Mouse (Mus musculus) forebrain, embryonic 12.5 days (tissue): ENCODE results near the gene Arhgap6. TPM values are rescaled to one million over a fixed set of nuclear protein-coding genes. Genes with fewer than 3 reads are reported as not detected.
A peak's percentile ranks its signal among the peaks of the same experiment; 100 is the strongest.

ENCODE experiments used
- ATAC-seq: fragments of 200-750 bp; cut with Nextera tagmentation; 2 replicates; pipeline ENCODE4 v1.8.0; 2017; ENCODE audit warnings: moderate TSS enrichment; ENCODE audit not compliant: low FRiP score
- H3K27ac ChIP-seq: fragments of 300-500 bp; sonication (generic); 2 replicates; pipeline ENCODE4 v1.5.1; 2016; ENCODE audit warnings: mild to moderate bottlenecking
- H3K27me3 ChIP-seq: fragments of 300-500 bp; sonication (generic); 2 replicates; pipeline ENCODE4 v1.6.1; 2016; ENCODE audit warnings: mild to moderate bottlenecking
- H3K36me3 ChIP-seq: fragments of 300-500 bp; sonication (generic); replicated peaks from 2 replicates; pipeline ENCODE4 v1.6.1; 2016; ENCODE audit warnings: mild to moderate bottlenecking
- H3K4me1 ChIP-seq: fragments of 300-500 bp; sonication (generic); 2 replicates; pipeline ENCODE4 v1.6.1; 2016
- H3K4me2 ChIP-seq: fragments of 300-500 bp; sonication (generic); 2 replicates; pipeline ENCODE4 v1.6.1; 2016; ENCODE audit warnings: mild to moderate bottlenecking, moderate library complexity
- H3K4me3 ChIP-seq: fragments of 300-500 bp; sonication (generic); replicated peaks from 2 replicates; pipeline ENCODE4 v1.5.1; 2016; ENCODE audit warnings: mild to moderate bottlenecking
- H3K9ac ChIP-seq: fragments of 300-500 bp; sonication (generic); 2 replicates; pipeline ENCODE4 v1.6.1; 2016; ENCODE audit warnings: mild to moderate bottlenecking
- H3K9me3 ChIP-seq: fragments of 300-500 bp; sonication (generic); 2 replicates; pipeline ENCODE4 v1.6.1; 2016
- WGBS: fragments of 180-500 bp; shearing (Covaris S2); methylation state at CpG from one replicate; pipeline ENCODE4 v1.1.7; 2016; 5-methylcytosine and 5-hydroxymethylcytosine counted together
- polyA plus RNA-seq: library from polyadenylated mRNA; unstranded; fragments of >200 nt; fragmentation: Nextera tagmentation; extraction: Ambion mirVana; gene quantifications from 2 replicates; pipeline ENCODE4 v1.2.1, GENCODE M21; 2016

The Arhgap6 gene
- polyA plus RNA-seq, 1 experiment from 2014 or later: 0.73 TPM

DNA sequence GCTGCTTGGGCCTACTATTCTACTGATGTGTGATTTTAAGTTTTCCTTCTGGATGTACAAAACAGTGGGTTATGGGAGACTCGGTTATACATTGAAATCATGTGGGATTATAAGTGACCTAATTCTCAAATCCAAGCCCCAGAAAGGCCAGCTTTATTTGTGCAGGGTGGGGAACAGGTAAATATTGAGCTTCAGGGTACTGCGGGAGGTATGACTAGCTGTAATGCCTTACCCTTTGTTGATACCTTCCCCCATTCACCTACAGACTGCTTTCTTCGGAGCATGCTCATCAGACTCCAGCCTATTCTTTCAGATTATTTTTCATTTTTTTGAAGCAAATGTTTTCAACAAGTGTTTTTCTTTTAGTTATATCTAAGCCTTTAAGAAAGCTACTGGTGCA is 286.7 kb downstream of the Arhgap6 start:
- H3K4me1 ChIP-seq: no peaks in the 10 kb centered on the region
- H3K27me3 ChIP-seq: 0 out of 2 replicates have a peak, but pooled peaks cover 4% of the 10 kb centered on the region
- H3K9me3 ChIP-seq: no peaks in the 10 kb centered on the region
- no peak overlapping the region for H3K4me3 ChIP-seq
- no peak overlapping the region for H3K27ac ChIP-seq
- no peaks in the 10 kb centered on the region for H3K36me3 ChIP-seq
- WGBS: 87% methylated on average over 3 of the region's 3 CpGs
- no peak overlapping the region for H3K9ac ChIP-seq
- no peak overlapping the region for H3K4me2 ChIP-seq
- ATAC-seq: no peak

DNA sequence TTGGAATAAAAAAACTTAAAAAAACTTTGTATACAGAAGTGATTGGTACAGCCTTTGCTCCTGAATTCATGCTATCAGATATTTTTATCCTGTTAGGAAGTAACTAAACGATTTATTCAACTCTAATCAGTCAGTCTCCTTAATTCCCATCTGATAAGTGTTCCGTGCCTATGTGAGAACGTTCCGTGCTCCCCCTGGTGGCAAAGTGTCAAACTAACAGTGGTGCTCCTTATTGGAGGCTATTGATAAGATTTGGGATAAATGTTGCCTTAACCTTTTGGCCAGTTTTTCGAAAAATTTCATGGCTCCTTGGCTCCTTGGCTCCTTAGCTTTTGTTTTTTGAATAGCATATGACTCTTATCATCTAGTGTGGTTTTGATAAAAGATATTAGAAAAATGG is 291.0 kb downstream of the Arhgap6 start:
- Histone ChIP-seq H3K27ac (no peak overlapping the region), H3K4me3 (no peak overlapping the region), H3K9ac (no peak overlapping the region), H3K9me3 (no peaks in the 10 kb centered on the region), H3K36me3 (no peaks in the 10 kb centered on the region), H3K4me2 (no peak overlapping the region), H3K27me3 (peaks cover 17% of the 10 kb centered on the region), H3K4me1 (no peaks in the 10 kb centered on the region)
- WGBS: 12% methylated on average over 5 of the region's 5 CpGs
- 0 out of 2 replicates have a peak, but pooled peaks have one; percentile 44 for ATAC-seq

DNA sequence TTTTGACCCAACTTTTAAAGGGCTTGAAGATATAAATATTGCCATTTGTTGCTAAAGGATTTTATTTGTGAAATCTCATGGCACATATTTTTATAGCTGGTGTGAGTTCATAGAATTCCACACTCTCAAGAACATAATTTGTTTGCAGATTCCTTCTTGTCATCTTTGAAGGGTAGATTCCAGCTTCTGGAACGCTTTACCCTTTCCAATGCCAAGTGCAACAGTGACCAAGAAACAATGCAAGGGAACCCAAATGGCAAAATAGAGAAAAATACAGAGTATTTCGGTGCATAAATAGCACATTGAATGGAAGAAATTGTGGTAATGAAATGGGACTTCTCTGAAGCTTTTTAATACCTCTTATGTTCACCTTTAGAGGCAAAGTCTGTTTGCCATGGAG is 294.3 kb downstream of the Arhgap6 start:
- WGBS: 74% methylated on average over 2 of the region's 2 CpGs

DNA sequence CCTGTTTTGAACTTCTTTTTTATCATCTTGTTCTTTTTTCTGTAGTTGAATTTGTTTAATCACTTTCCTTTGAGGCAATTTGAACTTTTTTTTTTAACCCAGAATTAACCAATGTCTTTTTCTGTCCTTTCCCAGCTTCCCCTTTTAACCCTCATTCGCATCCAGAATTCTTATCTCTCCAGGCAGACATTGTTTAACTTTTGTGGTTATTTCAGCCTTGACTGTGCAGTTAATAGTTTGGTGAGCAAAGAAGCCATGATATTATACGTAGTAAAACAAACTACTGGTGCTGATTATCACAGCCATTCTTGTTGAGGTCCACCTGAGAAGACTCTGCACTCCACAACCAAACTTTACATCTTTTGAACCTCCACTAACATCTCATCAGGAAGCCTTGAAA is 299.7 kb downstream of the Arhgap6 start:
- no peak overlapping the region for H3K9ac ChIP-seq
- H3K4me2 ChIP-seq: no peak overlapping the region
- H3K36me3 ChIP-seq: no peaks in the 10 kb centered on the region
- WGBS: 66% methylated on average over 2 of the region's 2 CpGs
- H3K27me3 ChIP-seq: peaks cover 10% of the 10 kb centered on the region; the same call in 1 of the 2 replicates
- H3K4me1 ChIP-seq: no peaks in the 10 kb centered on the region
- no peak for ATAC-seq
- no peak overlapping the region for H3K4me3 ChIP-seq
- H3K27ac ChIP-seq: no peak overlapping the region
- H3K9me3 ChIP-seq: no peaks in the 10 kb centered on the region

More for the DNA sequence above, 294.3 kb downstream of the Arhgap6 start:
- Histone ChIP-seq H3K9me3 (no peaks in the 10 kb centered on the region), H3K9ac (no peak overlapping the region), H3K27me3 (peaks cover 16% of the 10 kb centered on the region), H3K4me3 (no peak overlapping the region), H3K27ac (no peak overlapping the region), H3K36me3 (no peaks in the 10 kb centered on the region), H3K4me1 (no peaks in the 10 kb centered on the region), H3K4me2 (no peak overlapping the region)
- no peak for ATAC-seq

DNA sequence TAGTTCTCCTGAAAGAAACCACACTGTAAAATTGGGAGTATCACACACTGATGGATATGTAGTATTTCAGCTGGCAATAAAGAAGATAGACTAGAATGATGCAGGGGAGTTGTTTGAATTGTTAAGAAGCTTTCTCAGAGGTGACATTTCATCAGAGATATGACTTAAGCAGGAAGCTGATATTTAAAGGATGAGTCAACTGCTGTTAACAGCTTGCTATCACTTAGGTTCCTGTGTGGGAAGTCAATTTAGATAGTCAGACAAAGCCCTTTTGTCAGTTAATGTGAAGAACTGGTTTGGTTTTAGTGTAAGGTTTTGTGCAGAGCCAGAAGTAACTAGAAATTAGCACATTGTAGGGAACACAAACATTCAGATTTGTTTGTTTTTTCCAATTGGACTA is 300.7 kb downstream of the Arhgap6 start:
- no peaks in the 10 kb centered on the region for H3K36me3 ChIP-seq
- H3K4me1 ChIP-seq: no peaks in the 10 kb centered on the region
- H3K9ac ChIP-seq: no peak overlapping the region
- H3K27me3 ChIP-seq: peaks cover 7% of the 10 kb centered on the region; the same call in 1 of the 2 replicates
- no peak overlapping the region for H3K4me3 ChIP-seq
- no peak for ATAC-seq
- H3K27ac ChIP-seq: no peak overlapping the region
- H3K4me2 ChIP-seq: no peak overlapping the region
- no peaks in the 10 kb centered on the region for H3K9me3 ChIP-seq

DNA sequence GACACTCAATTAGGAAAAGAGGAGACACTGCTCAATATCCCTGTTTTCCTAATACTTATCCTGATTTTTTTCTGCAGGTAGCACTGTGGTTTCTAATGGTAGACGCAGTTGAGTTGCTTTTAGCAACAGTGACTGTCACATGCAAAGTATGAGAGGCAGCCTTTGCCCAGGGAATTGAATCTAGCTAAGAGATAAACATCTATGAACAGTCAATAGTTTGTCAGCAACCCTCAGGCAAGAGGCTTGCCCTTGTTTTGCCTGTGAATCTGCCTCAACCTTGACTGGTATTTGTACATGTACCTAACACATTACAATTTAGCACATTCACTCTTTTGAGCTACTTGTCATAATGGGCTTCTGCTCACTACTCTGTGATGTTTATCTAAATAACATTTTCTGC is 307.8 kb downstream of the Arhgap6 start:
- Histone ChIP-seq H3K4me1 (no peaks in the 10 kb centered on the region), H3K27me3 (peaks cover 15% of the 10 kb centered on the region; the same call in 1 of the 2 replicates), H3K27ac (no peak overlapping the region), H3K9ac (no peak overlapping the region), H3K36me3 (no peaks in the 10 kb centered on the region), H3K4me3 (no peak overlapping the region), H3K4me2 (no peak overlapping the region), H3K9me3 (no peaks in the 10 kb centered on the region)
- no peak for ATAC-seq
- WGBS: 66% methylated on average over 1 of the region's 1 CpGs

DNA sequence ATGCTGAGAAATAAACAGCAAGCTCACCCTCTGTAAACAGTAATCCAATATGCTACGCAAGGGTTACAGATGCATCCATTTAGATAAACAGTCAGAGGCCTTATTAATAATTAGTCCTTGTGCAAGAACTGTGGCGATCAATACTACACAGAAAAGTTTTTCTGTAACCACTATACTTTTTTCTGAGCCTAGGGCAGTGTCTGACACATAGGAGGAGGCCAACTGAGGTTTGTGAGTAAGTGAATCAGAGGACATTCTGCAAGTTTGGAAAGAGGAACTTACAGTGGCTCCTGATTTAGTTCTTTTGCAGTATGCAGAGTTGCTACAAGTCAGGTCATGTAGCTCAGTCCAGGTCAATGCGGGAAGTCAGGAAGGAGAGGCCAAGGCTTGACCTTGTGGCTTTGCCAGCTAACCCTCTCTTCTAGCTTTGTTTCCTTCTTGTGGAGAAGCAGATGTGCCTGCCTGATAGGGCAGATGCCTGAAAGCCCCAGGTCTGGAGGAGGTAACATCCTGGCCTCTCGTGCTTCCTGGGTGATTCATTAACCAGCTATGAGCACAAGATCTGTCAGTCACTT is 311.2 kb downstream of the Arhgap6 start:
- Histone ChIP-seq H3K27ac (no peak overlapping the region), H3K4me1 (no peaks in the 10 kb centered on the region), H3K4me3 (no peak overlapping the region), H3K4me2 (no peak overlapping the region), H3K36me3 (no peaks in the 10 kb centered on the region), H3K9ac (no peak overlapping the region), H3K27me3 (peaks cover 18% of the 10 kb centered on the region), H3K9me3 (no peaks in the 10 kb centered on the region)
- WGBS: 78% methylated on average over 4 of the region's 4 CpGs
- ATAC-seq: no peak

DNA sequence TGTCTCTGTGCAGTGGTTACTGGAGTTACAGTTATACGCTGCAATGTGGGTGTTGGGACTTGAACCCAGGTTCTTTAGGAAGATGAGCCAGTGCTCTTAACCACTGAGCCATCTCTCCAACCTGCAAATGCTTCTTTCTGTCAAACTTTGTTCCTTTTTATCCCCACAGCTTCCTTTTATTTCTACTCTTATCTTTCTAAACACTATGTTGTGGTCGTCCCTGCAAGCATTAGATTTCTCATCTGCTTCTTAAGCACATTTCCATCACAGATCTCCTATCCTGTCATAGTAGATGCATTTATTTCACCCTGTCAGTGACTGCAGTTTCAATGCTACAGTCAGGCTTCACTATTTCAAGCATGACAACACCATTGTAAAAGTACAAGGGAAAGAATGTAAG is 312.5 kb downstream of the Arhgap6 start:
- Histone ChIP-seq H3K27me3 (peaks cover 10% of the 10 kb centered on the region), H3K36me3 (no peaks in the 10 kb centered on the region), H3K27ac (no peak overlapping the region), H3K9me3 (no peaks in the 10 kb centered on the region), H3K4me1 (no peaks in the 10 kb centered on the region), H3K4me3 (no peak overlapping the region), H3K4me2 (no peak overlapping the region), H3K9ac (no peak overlapping the region)
- 94% methylated on average over 2 of the region's 2 CpGs for WGBS
- ATAC-seq: no peak

DNA sequence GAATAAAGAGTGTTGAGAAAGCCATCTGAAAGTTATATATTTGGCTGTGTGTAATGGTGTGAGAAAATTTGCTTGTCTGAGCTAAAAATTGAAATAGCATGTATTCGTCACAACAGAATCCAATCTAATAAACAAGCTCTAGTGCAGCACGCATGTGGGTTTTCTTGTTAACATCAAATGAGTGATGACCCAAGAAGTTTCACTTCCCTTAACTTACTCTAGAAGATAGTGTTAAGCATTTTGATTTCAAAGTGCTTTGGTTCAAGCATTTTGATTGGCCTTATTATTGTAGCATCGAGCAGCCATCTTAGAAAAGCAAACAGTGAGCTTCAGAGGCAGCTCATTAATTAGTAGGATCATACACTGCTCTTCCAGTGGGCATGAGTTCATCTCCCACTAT is 315.1 kb downstream of the Arhgap6 start:
- no peaks in the 10 kb centered on the region for H3K4me1 ChIP-seq
- ATAC-seq: no peak
- H3K36me3 ChIP-seq: no peaks in the 10 kb centered on the region
- WGBS: 90% methylated on average over 3 of the region's 3 CpGs
- no peak overlapping the region for H3K4me3 ChIP-seq
- no peak overlapping the region for H3K27ac ChIP-seq
- H3K27me3 ChIP-seq: peaks cover 9% of the 10 kb centered on the region
- H3K9me3 ChIP-seq: no peaks in the 10 kb centered on the region
- no peak overlapping the region for H3K9ac ChIP-seq
- no peak overlapping the region for H3K4me2 ChIP-seq

DNA sequence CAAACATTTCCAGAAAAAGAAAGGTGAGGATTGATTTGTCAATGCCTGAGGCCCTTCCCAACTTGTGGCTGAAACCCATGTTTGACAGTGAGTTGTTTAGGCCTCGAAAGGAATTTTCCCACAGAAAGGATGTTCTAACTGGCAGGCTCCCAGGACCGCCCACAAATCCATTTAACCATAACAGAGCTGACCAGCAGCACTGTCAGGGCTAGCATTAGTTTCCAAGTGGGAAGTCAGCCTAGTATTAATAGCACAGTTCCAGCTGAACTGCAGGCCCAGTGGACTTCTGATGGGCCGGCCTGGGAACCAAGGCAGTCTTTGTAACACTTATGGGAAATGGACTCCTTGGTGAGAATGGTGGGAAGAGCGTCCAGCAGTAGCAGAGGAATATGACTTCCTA is 317.8 kb downstream of the Arhgap6 start:
- Histone ChIP-seq H3K9me3 (no peaks in the 10 kb centered on the region), H3K4me3 (no peak overlapping the region), H3K9ac (no peak overlapping the region), H3K27me3 (peaks cover 9% of the 10 kb centered on the region), H3K4me1 (no peaks in the 10 kb centered on the region), H3K36me3 (no peaks in the 10 kb centered on the region), H3K4me2 (no peak overlapping the region), H3K27ac (no peak overlapping the region)
- no peak for ATAC-seq
- WGBS: 71% methylated on average over 4 of the region's 4 CpGs

DNA sequence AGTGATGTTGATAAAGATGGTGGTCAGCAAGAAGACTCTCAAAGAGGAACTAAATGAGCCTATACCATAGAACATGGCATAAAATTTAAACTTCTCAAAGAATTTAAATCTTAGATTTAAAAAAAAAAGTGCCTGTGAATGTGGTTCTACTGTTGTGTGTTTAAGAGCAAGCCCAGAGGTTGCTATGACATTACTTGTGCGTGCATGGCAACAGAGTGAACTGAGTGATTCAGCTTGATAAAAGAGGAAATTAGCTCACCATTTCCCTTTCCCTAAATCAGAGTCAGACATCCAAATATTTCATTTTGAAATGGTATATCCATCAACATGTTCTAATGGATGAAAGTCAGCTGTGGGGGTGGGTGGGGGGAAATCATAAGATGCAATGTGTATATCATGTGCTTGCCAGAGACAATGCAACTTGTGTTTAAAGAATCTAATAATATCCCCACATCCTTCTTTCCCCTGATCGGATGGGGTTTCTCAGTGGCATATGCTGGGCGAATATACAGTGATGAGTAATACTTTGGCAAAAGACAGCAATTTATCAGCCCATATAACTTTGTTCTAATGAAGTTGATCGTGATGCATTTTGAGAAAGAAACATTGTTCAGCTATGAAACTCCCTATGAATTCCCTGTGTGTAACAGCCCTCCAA is 328.3 kb downstream of the Arhgap6 start:
- Histone ChIP-seq H3K9ac (no peak overlapping the region), H3K36me3 (no peaks in the 10 kb centered on the region), H3K27me3 (peaks cover 2% of the 10 kb centered on the region; the same call in 1 of the 2 replicates), H3K9me3 (no peaks in the 10 kb centered on the region), H3K4me3 (no peak overlapping the region), H3K4me2 (no peak overlapping the region), H3K4me1 (no peaks in the 10 kb centered on the region), H3K27ac (no peak overlapping the region)
- no peak for ATAC-seq
- WGBS: 88% methylated on average over 4 of the region's 4 CpGs

DNA sequence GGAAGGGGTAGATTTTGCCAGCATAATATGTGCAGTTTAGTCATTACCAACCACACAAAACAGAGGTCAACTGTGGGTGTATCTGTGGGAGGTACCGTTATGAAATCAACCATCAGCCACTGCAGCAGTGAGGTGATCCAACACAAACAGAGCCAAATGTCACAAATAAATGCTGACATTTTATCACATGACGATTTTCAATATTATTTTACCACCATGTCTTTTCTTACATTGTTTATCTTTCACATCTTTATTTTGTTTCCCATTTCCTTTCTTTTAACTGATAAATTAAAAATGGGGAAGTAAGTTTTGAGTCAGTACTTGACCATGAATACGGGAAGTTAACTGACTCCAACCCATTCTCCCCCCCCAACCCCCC is 328.9 kb downstream of the Arhgap6 start:
- H3K9me3 ChIP-seq: no peaks in the 10 kb centered on the region
- H3K9ac ChIP-seq: no peak overlapping the region
- H3K4me3 ChIP-seq: no peak overlapping the region
- 82% methylated on average over 3 of the region's 3 CpGs for whole genome bisulfite sequencing
- no peak for ATAC-seq
- no peaks in the 10 kb centered on the region for H3K4me1 ChIP-seq
- H3K27ac ChIP-seq: no peak overlapping the region
- no peak overlapping the region for H3K4me2 ChIP-seq
- H3K36me3 ChIP-seq: no peaks in the 10 kb centered on the region
- peaks cover 2% of the 10 kb centered on the region; the same call in 1 of the 2 replicates for H3K27me3 ChIP-seq

DNA sequence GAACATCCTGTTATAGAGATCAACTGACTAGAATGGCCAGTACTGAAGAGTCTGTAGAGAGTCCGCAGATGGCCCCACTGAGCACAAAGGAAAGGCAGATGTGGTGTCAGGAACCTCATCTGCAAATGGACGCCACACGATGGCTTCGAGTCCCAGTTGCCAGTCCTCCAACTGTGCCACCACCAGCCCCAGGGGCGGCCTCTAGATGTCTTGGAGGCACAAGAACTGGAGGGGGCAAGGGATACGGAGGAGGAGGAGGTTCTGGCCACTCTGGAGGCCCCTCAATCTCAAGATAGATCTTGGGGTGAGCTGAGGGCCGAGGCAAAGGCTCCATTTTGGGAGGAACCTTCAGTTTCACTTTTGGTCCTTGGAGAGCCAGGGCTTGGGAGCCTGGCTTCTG is 344.9 kb downstream of the Arhgap6 start:
- H3K27ac ChIP-seq: no peak overlapping the region
- 85% methylated on average over 7 of the region's 7 CpGs for WGBS
- H3K27me3 ChIP-seq: no peaks in the 10 kb centered on the region
- no peak overlapping the region for H3K4me3 ChIP-seq
- ATAC-seq: no peak
- H3K36me3 ChIP-seq: no peaks in the 10 kb centered on the region
- no peaks in the 10 kb centered on the region for H3K4me1 ChIP-seq
- no peak overlapping the region for H3K4me2 ChIP-seq
- H3K9me3 ChIP-seq: no peaks in the 10 kb centered on the region
- no peak overlapping the region for H3K9ac ChIP-seq
